Mouse (Mus musculus) frontal cortex, postnatal 25 days (tissue): ENCODE data around the gene Selenow.

Source experiments
- DNase-seq, 2 experiments: peaks; one replicate each; pipeline ENCODE4 v3.0.0; 2022; ENCODE audit warnings: low spot score in 2 of 2

The Selenow gene

DNA sequence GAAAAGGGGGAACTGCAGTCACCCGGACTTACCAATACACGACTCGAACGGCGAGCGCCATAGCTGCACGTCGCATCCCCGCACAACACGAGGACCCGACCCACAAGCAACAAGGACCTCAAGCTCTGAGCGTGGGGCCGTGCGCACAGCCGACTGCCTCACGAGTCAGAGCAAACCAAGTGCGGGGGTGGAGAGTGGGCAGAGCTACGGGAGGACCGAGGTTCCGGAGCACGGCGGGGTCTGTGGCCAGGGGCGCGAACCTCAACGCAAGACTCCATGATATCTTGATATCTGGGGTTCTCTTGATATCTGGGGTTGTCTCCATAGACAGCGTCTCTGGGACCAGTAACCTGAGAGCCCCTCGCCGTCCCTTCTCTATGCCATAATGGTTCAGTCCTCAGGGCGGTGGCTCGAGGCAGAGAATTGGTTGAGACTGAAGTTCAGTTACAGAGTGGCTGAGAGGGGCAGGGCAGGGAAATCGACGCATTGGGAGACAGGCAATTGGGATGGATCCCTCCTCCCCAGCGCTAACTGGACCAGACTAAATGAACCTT lies at the start of gene Selenow:
Gene Selenow (minus strand): TSS at position 183 of the 554 bp plus-strand sequence.
- peak; percentile 87 to 92 for DNase-seq

DNA sequence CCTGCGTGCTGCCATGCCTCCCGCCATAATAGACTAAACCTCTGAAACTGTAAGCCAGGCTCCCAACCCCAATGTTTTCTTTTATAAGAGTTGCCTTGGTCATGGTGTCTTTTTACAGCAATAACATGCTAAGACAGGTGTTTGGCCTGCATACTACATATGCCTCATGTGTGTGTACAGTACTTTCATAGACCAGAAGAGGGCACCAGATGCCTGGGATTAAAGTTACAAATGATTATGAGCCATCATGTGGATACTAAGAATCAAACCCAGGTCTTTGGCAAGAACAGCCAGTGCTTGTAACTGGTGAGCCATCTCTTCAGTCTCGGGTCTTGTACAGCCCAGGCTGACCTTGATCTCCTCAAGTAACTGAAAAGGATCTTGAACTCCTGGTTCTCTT lies 47.5 kb upstream of the Selenow start:
- no peak for DNase-seq

DNA sequence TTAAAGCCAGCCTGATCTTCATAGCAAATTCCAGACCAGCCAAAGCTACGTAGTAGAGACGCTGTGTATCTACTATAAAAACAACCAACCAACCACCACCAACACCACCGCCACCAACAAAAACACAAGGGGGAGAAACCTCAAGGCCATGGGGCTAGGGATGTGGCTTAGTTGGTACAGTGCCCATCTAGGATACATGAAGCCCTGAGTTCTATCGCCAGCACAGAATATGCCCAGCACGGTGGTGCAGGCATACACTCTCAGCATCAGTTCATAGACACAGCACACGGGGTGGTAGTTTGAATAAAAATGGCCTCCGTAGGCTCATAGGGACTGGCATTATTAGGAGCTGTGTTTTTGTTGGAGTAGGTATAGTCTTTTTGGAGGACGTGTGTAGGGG lies 46.1 kb upstream of the Selenow start:
- no peak for DNase-seq

DNA sequence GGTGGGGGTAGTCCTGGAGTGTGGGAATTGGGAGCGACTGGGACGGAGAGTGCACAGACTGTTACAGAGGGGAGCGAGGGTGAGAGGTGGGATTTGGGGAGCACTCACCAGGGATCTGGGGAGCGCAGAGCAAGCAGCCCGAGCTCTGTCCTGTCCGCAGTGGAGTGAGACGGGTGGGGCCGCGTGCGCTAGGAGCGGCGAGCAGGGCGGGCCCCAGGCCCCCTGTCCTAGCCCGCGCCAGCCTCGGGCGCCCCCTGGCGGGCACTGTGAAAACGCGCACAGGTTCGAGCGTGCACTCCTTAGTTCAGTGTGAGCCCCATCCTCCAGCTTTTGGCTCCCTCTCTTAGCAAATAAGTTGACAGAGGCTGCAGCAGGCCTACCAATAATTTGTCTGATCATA lies 45.1 kb upstream of the Selenow start, which contains the start of gene Ehd2:
Gene Ehd2 (minus strand): TSS at position 256 of the 400 bp plus-strand sequence.
- DNase-seq, result no peak

DNA sequence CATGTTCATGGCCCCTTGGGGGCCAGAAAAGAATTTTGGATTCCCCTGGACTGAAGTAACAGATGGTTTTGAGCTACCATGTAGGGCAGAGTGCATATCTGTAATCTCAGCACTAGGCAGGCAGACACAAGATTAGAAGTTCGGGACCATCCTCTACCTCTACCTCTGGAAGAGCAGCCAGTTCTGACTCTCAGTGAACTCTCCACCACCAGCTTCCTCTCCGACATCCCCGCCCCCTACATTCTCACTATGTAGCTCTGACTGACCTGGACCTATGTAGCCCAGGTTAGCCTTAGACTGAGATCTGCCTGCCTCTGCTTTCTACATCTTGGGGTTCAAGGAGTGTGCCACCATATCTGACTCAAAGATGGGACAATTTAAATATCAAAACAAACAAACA lies 44.3 kb upstream of the Selenow start:
- no peak for DNase-seq

DNA sequence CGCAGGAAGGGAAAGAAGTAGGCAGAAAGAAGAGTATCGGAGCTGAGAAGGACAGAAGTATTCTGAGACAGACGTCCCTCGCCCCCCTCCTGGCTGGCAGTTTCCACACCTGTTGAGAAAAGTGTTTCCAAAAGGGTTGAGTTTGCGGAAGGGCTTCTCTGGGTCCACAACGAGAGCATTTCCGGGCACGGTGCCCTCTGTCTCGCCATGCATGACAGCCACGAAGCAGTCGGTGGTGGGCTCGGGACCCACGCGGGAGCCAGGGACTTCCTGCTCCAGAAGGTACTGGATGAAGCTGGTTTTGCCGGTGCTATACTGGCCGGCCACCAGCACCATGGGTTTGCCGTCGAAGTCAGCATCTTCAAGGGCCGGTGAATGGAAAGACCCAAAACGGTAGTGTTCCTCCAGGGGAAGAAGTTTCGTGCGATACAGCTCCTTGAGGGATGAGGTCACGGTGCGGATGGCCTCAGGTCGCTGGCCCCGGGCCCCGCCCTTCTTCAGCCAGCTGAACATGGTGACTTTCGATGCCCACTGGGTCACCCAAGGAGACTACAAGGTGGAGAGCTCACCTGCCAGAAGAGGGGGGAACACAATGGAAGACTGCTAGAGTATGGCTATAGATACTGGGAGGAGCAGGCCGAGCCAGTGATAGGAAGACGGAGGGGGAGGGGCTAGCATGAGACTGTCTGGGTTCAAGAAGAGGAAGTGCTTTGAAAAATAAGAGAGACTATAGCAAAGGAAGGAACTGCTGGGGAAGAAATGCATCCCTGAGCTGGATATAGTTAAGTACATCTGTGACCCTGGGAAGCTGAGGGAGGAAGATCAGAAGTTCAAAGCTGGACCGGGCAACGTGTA lies 41.8 kb upstream of the Selenow start:
- no peak for DNase-seq

- DNase-seq, result no peak
Measured at GRCm38 (mm10) chr7:15962311-15963288, 40.4 kb upstream of the Selenow start.

- DNase-seq, result no peak
Measured at GRCm38 (mm10) chr7:15961798-15962197, 39.6 kb upstream of the Selenow start.

DNA sequence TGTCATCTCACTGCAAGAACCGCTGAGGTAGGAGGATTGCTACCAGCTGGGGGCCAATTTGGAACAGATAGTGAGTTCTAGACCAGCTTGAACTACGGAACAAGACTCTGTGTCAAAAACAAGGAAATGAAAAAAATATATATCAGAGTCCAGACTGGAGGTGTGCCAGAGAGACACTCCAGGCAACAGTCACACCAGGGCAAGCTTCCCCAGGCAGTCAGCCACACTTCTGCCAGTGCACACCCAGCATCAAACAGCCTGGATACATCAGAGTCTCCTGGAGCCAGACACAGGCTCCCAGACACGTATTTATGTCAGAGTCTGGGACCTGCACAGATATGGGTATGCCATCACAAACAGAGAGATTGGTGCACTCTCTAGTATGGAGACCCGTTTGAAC lies 39.0 kb upstream of the Selenow start:
- DNase-seq, result no peak

GRCm38 (mm10) chr7:15960691-15961090 lies 38.5 kb upstream of the Selenow start:
- no peak for DNase-seq

DNA sequence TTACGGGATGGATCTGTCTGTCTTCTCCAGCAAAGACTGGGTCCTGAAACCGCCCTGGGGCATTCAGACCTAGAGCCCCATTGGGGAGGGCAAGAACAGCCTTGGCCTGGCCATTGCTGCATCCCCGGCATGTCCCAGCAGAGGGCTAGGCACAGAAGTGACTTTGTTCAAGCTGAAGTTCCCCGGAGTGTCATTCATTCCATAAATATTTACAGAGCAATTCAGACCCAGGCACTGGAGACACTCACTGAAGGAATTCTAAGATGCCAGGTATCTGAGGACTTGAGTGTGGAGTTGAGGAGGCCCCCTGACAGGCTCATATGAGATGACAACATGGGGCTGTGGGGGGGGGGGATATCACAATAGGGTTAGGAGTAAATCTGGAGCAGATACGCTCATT lies 33.9 kb upstream of the Selenow start:
- no peak for DNase-seq

DNA sequence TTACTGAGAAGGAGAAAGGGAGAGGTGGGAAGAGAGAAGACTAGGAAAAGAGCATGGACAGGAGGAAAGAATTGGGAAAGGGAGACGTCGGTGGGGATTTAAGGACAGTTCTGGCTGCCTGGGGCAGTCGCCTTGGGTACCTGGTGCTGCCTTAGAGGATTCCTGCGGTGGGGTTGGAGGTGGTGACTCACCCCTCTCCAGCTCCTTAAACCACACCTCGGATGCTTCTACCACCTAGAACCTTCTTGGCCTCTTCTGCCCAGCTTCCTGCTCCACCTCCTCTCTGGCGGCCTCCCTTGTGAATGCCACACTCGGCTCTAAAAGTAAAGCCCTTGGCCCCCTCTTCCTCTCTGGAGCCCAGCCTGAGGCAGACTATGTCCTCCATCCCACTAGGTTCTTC lies 33.3 kb upstream of the Selenow start:
- DNase-seq, result no peak

DNA sequence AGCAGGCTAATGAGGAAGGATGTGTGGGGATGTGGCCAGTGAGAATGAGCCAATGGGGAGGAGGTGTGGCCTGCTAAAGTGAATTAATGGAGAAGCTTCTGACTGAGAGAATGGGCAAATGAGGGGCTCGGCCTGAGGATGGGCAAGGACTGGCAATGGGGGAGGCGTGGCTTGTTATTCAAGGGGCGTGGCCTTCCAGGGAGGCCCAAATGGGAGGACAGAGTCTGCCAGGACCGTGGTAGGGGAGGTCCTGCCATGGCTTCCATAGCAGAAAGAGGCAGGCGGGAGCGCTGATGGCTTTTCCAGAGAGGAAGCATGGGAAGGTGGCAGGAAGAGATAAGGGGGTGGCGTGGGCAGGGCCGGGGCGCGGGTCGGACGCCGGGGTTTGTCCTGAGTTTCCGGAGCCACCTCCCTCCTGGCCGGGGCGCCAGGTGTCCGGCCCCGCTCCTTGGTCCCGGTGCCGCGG lies 32.8 kb upstream of the Selenow start:
- DNase-seq, result no peak

DNA sequence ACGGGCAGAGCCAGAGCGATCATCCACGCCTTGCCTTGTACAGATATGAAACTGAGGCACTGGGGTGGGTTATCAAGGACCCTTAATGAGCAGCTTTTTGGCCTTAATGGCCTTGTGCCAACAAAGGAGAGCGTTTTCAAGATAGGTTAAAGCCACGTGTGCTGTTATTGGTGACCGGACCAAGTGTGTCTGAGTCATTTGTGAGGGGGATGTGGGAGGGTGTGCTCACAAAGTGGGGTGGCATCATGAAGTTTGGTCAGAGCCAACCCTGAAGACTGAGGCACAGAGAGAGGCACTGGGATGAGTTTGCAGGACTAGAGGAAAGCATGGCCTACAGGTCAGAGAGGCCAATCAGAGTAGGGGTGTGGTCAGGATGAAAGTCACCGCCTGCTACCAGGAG lies 32.2 kb upstream of the Selenow start:
- no peak for DNase-seq

- DNase-seq, result no peak
Measured at GRCm38 (mm10) chr7:15953307-15954074, 31.3 kb upstream of the Selenow start.

DNA sequence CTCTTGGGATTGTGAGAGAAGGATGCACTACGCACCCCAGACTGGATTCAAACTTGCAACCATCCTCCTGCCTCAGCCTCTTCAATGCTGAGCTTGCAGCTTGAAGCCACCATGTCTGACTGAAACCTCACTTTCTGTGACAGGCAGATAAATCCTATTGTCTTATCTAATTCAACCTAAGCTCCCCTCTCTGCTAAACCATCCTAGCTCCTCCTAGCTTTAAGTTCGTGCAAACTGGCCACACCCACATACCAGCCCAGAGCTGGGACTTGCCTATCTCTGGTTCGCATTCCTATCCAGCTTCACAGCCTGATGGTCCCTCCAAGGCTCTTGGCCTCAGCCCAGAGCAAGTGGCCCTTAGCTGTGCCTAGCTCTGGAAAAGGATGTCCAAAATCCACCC lies 30.2 kb upstream of the Selenow start:
- no peak for DNase-seq

GRCm38 (mm10) chr7:15950008-15950407 lies 27.8 kb upstream of the Selenow start:
- no peak for DNase-seq

DNA sequence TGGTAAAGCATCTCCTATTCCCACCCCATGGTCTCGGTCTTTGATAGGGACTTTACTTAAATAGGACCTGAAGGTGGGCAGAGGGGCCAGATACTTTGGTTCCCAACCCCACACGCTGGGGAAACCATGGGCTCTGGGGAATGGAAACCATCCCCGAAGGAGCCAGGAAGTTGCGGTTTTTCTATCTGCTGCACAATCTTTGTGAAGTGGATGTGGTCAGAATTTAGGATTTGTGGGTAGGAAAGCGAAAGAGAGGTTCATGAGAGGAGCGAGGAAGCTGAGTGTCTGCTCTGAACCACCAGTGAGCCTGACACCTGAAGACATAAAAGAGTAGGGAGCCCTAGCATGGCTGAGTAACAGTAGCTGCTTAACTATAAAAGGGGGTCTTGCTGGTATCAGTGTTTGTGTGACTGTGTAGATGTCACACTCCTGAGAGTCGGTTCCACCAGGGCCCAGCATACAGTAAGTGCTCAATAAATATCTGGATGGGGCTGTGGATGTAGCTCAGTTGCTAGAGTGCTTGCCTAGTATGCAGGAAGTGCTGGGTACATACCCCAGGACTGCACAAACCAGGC lies 27.1 kb upstream of the Selenow start:
- no peak for DNase-seq

GRCm38 (mm10) chr7:15948381-15948941 lies 26.3 kb upstream of the Selenow start:
- peak; percentile 51 to 65 for DNase-seq

- DNase-seq, result no peak
Measured at GRCm38 (mm10) chr7:15947653-15948260, 25.6 kb upstream of the Selenow start.
